Mouse (Mus musculus): ENCODE measurements around the gene Traf4. TPM values are rescaled to one million over a fixed set of nuclear protein-coding genes. Genes with fewer than 3 reads are reported as not detected.

Traf4 gene
- polyA plus RNA-seq, 2 experiments = 17.1 to 35.1 TPM

DNA sequence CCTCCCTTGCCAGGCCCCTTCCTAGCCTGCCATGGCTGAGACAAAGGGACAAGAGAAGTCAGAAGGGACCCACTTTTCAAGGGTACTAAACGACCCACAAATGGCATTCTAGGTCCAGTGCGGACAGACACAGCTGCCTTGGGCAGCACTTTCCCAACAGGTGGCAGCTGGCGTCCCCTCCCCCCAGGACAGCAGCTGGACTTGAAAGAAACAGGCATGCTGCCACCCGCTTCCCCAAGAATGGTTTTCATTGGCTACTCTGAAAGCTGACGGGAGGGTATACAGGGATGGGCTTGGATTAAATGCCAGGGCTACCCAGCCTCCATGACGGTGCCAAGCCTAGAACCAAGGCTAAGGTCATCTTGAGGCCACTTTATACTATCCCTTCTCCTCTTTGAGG lies 2.9 kb downstream of the Traf4 start:
- Histone ChIP-seq H3K4me3 (ENCODE audit: insufficient read depth in 1 of 2, low read depth in 2 of 2, low read length in 2 of 2) (no peak overlapping the region), H3K36me3 (replicated peaks; ENCODE audit: control insufficient read depth, insufficient read depth, low read depth) (peaks cover 36% of the 10 kb centered on the region), H3K27me3 (ENCODE audit: control insufficient read depth, insufficient read depth, low read length) (no peaks in the 10 kb centered on the region), H3K9ac (replicated peaks) (no peak overlapping the region; the same call in 1 of the 2 replicates), H3K9me3 (ENCODE audit: control insufficient read depth, low read length) (no peaks in the 10 kb centered on the region), H3K4me2 (ENCODE audit: low read depth) (peak overlapping the region; percentile 98), H3K4me1 (replicated peaks; ENCODE audit: control insufficient read depth in 2 of 2, insufficient read depth in 2 of 2, low read length in 1 of 2) (peaks cover 22 to 23% of the 10 kb centered on the region in 2 experiments), H3K27ac (no peak overlapping the region)
- 77% methylated on average over 6 of the region's 6 CpGs for WGBS (ENCODE audit: insufficient replicate concordance)
- ATAC-seq (ENCODE audit: insufficient read depth) (no peak), DNase-seq (ENCODE audit: low read depth in 3 of 3, low spot score in 3 of 3) (no peak)
- no peak for TF ChIP-seq EP300 (IDR thresholded peaks at IDR 0.05; ENCODE audit: low read depth)
- no peak for TF ChIP-seq CTCF (IDR thresholded peaks at IDR 0.05; ENCODE audit: low read depth)

DNA sequence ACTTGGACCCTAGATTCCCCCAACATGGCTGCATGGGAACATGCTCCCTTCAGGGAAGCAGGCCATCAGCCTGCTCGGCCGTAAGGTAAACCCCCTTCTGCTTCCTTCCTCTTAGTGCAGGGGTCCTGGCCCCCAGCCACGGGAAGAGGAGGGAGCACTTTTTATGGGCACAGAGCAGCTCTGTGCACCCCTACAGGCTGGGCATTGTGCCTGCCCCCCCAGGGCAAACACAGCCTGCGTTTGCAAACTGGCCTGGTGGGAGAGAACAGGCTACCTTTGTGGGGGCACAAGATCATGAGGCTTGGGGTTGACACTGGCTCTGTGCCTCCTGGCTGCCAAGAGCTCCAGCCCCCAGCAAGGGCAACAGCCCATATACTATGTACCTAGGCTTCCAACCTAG lies 3.4 kb downstream of the Traf4 start:
- H3K9me3 ChIP-seq (ENCODE audit: control insufficient read depth, low read length) = no peaks in the 10 kb centered on the region
- ATAC-seq (ENCODE audit: insufficient read depth) = no peak
- H3K36me3 ChIP-seq (replicated peaks; ENCODE audit: control insufficient read depth, insufficient read depth, low read depth) = peaks cover 36% of the 10 kb centered on the region
- TF ChIP-seq CTCF (IDR thresholded peaks at IDR 0.05; ENCODE audit: low read depth) = no peak
- no peak overlapping the region for H3K9ac ChIP-seq (replicated peaks)
- H3K4me2 ChIP-seq (ENCODE audit: low read depth) = peak overlapping the region; percentile 98; the same call in 1 of the 2 replicates
- no peak overlapping the region; the same call in 1 of the 2 replicates for H3K27ac ChIP-seq
- 55% methylated on average over 4 of the region's 4 CpGs for WGBS (ENCODE audit: insufficient replicate concordance)
- H3K4me3 ChIP-seq (ENCODE audit: insufficient read depth in 1 of 2, low read depth in 2 of 2, low read length in 2 of 2) = no peak overlapping the region
- no peak for DNase-seq (ENCODE audit: low read depth in 3 of 3, low spot score in 3 of 3)
- H3K4me1 ChIP-seq (replicated peaks; ENCODE audit: control insufficient read depth in 2 of 2, insufficient read depth in 2 of 2, low read length in 1 of 2) = peaks cover 20 to 22% of the 10 kb centered on the region in 2 experiments
- H3K27me3 ChIP-seq (ENCODE audit: control insufficient read depth, insufficient read depth, low read length) = no peaks in the 10 kb centered on the region

DNA sequence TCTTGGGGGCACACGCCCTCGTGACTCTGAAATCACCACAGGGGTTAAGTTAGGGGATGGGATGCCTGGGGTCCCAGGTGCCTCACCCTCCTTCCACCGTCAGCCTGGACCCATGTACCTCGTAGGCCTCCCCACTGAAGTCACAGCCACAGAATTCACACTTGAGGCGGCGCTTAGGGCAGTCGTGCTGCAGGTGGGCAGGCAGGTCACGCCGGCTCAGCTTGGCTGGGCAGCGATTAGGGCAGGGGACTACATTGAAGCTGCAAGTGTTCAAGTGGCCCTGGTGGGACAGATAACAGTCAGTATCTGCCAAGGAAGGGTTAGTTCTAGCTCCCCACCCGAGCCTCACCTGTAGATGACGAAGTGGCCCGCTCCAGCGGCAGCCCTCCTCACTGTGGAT lies 4.2 kb downstream of the Traf4 start:
- H3K27me3 ChIP-seq (ENCODE audit: control insufficient read depth, insufficient read depth, low read length) = no peaks in the 10 kb centered on the region
- H3K4me3 ChIP-seq (ENCODE audit: insufficient read depth in 1 of 2, low read depth in 2 of 2, low read length in 2 of 2) = no peak overlapping the region
- ATAC-seq (ENCODE audit: insufficient read depth) (no peak), DNase-seq (ENCODE audit: low read depth in 3 of 3, low spot score in 3 of 3) (no peak)
- no peak for TF ChIP-seq EP300 (IDR thresholded peaks at IDR 0.05; ENCODE audit: low read depth)
- TF ChIP-seq CTCF (IDR thresholded peaks at IDR 0.05; ENCODE audit: low read depth) = no peak
- peaks cover 12 to 16% of the 10 kb centered on the region in 2 experiments for H3K4me1 ChIP-seq (replicated peaks; ENCODE audit: control insufficient read depth in 2 of 2, insufficient read depth in 2 of 2, low read length in 1 of 2)
- no peak overlapping the region for H3K4me2 ChIP-seq (ENCODE audit: low read depth)
- H3K36me3 ChIP-seq (replicated peaks; ENCODE audit: control insufficient read depth, insufficient read depth, low read depth) = peaks cover 36% of the 10 kb centered on the region
- no peak overlapping the region for H3K9ac ChIP-seq (replicated peaks)
- no peak overlapping the region for H3K27ac ChIP-seq
- WGBS (ENCODE audit: insufficient replicate concordance) = 71% methylated on average over 14 of the region's 14 CpGs
- no peaks in the 10 kb centered on the region for H3K9me3 ChIP-seq (ENCODE audit: control insufficient read depth, low read length)

- Histone ChIP-seq H3K27ac (no peak overlapping the region), H3K4me3 (ENCODE audit: insufficient read depth in 1 of 2, low read depth in 2 of 2, low read length in 2 of 2) (no peak overlapping the region), H3K4me2 (ENCODE audit: low read depth) (no peak overlapping the region), H3K36me3 (replicated peaks; ENCODE audit: control insufficient read depth, insufficient read depth, low read depth) (peaks cover 36% of the 10 kb centered on the region), H3K4me1 (replicated peaks; ENCODE audit: control insufficient read depth in 2 of 2, insufficient read depth in 2 of 2, low read length in 1 of 2) (peaks cover 7 to 11% of the 10 kb centered on the region in 2 experiments), H3K27me3 (ENCODE audit: control insufficient read depth, insufficient read depth, low read length) (no peaks in the 10 kb centered on the region), H3K9me3 (ENCODE audit: control insufficient read depth, low read length) (no peaks in the 10 kb centered on the region), H3K9ac (replicated peaks) (no peak overlapping the region)
- no peak for ATAC-seq (ENCODE audit: insufficient read depth)
- no peak for DNase-seq (ENCODE audit: low read depth in 3 of 3, low spot score in 3 of 3)
- 84% methylated on average over 3 of the region's 3 CpGs for WGBS (ENCODE audit: insufficient replicate concordance)
- no peak for TF ChIP-seq CTCF (IDR thresholded peaks at IDR 0.05; ENCODE audit: low read depth)
- no peak for TF ChIP-seq EP300 (IDR thresholded peaks at IDR 0.05; ENCODE audit: low read depth)
Measured at GRCm38 (mm10) chr11:78160675-78161074, 4.7 kb downstream of the Traf4 start.

DNA sequence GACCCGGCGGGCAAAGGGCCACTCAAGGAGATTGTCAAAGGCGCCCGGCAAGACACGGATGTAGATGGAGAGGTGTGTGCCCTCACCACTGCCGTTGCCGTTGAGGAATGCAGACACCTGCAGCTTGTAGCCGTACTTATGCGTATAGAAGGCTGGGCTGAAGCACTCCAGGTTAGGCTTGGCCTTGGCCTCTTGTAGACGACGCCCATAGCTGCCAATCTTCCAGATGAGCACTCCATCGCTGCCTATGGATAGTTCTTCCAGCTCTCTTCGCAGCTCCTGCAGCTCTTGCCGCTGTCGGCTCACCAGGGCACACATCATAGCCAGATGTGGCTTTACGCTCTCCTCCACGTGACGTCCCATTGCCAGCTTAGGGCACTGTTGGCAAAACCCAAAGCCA lies 5.2 kb downstream of the Traf4 start:
- 86% methylated on average over 18 of the region's 18 CpGs for WGBS (ENCODE audit: insufficient replicate concordance)
- H3K27ac ChIP-seq = no peak overlapping the region
- peaks cover 6 to 9% of the 10 kb centered on the region in 2 experiments for H3K4me1 ChIP-seq (replicated peaks; ENCODE audit: control insufficient read depth in 2 of 2, insufficient read depth in 2 of 2, low read length in 1 of 2)
- ATAC-seq (ENCODE audit: insufficient read depth) = no peak
- DNase-seq (ENCODE audit: low read depth in 3 of 3, low spot score in 3 of 3) = no peak
- no peak overlapping the region for H3K9ac ChIP-seq (replicated peaks)
- no peak overlapping the region for H3K4me3 ChIP-seq (ENCODE audit: insufficient read depth in 1 of 2, low read depth in 2 of 2, low read length in 2 of 2)
- no peak overlapping the region for H3K4me2 ChIP-seq (ENCODE audit: low read depth)
- H3K27me3 ChIP-seq (ENCODE audit: control insufficient read depth, insufficient read depth, low read length) = no peaks in the 10 kb centered on the region
- H3K36me3 ChIP-seq (replicated peaks; ENCODE audit: control insufficient read depth, insufficient read depth, low read depth) = peaks cover 36% of the 10 kb centered on the region
- TF ChIP-seq CTCF (IDR thresholded peaks at IDR 0.05; ENCODE audit: low read depth) (no peak), EP300 (IDR thresholded peaks at IDR 0.05; ENCODE audit: low read depth) (no peak)
- H3K9me3 ChIP-seq (ENCODE audit: control insufficient read depth, low read length) = no peaks in the 10 kb centered on the region

All from liver, embryonic 14.5 days (tissue).